In genomic region chr14:73142896-73143709, GRCm38 (mm10) we compare ENCODE assay signal across 8 mouse cellular contexts. TPM values are rescaled to one million over a fixed set of nuclear protein-coding genes. Genes with fewer than 3 reads are reported as not detected.
DNase-seq lines count a peak whose midpoint lies in the region; ATAC-seq and TF ChIP-seq lines count a peak whose summit lies in the region.

No protein-coding gene starts in this region.

- H3K9me3 ChIP-seq in E14TG2a.4 (ENCODE audit: low read length): no peaks in the 10 kb centered on the region
- H3K9me3 ChIP-seq in forebrain, embryonic 14.5 days (replicated peaks; ENCODE audit: control insufficient read depth, low read length): 0 out of 2 replicates have a peak, but pooled peaks cover 3% of the 10 kb centered on the region
- H3K9me3 ChIP-seq in neural tube, embryonic 15.5 days (replicated peaks): no peaks in the 10 kb centered on the region

- peak; percentile 93 for ATAC-seq in forebrain, embryonic 14.5 days
- ATAC-seq in neural tube, embryonic 15.5 days (ENCODE audit: low FRiP score): peak; percentile 94

- peaks cover 8% of the 10 kb centered on the region for H3K27me3 ChIP-seq in E14TG2a.4 (ENCODE audit: insufficient read depth, low read length)
- no peaks in the 10 kb centered on the region for H3K27me3 ChIP-seq in forebrain, embryonic 14.5 days (replicated peaks; ENCODE audit: control insufficient read depth, insufficient read depth, low read length)
- H3K27me3 ChIP-seq in neural tube, embryonic 15.5 days (replicated peaks): no peaks in the 10 kb centered on the region

- H3K4me3 ChIP-seq in E14TG2a.4 (replicated peaks; ENCODE audit: low read length): peak overlapping the region; percentile 83
- H3K4me3 ChIP-seq in forebrain, embryonic 14.5 days (ENCODE audit: low read depth, low read length): peak overlapping the region; percentile 71
- H3K4me3 ChIP-seq in lung, adult 2 months (replicated peaks; ENCODE audit: extremely low read depth, low read depth, low read length): peak overlapping the region; percentile 66
- H3K4me3 ChIP-seq in neural tube, embryonic 15.5 days (replicated peaks): peak overlapping the region; percentile 79

- TF ChIP-seq POLR2A in lung, adult 2 months (IDR thresholded peaks at IDR 0.05; ENCODE audit: borderline replicate concordance, extremely low read depth, low read depth, low read length): peak; percentile 73

- peak; percentile 31 for DNase-seq in c-Kit-positive CD71-positive TER-119-negative erythroid progenitor cells, embryonic 14.5 days (ENCODE audit: low read depth)
- DNase-seq in forebrain, embryonic 14.5 days (ENCODE audit: low spot score): peak; percentile 82
- peak; percentile 86 to 90 for DNase-seq in heart, postnatal 14 days
- DNase-seq in layer of hippocampus, adult 18-20 months (ENCODE audit: low spot score in 2 of 2): peak; percentile 68 to 77
- DNase-seq in lung, adult 2 months: peak; percentile 85
- peak; percentile 86 for DNase-seq in testis, postnatal 10 days (ENCODE audit: low spot score)

- intact Hi-C loops in heart, postnatal 14 days (cut with DNase I): loop anchor here (2.0 kb wide), 2 partner anchors 26 to 96 kb away; no protein-coding TSS in a partner anchor

- H3K27ac ChIP-seq in forebrain, embryonic 14.5 days (ENCODE audit: low read depth, low read length): peak overlapping the region; percentile 98
- H3K27ac ChIP-seq in neural tube, embryonic 15.5 days (replicated peaks): peak overlapping the region; percentile 98

- peaks cover 14% of the 10 kb centered on the region for H3K4me1 ChIP-seq in E14TG2a.4 (replicated peaks; ENCODE audit: low read depth, low read length)
- H3K4me1 ChIP-seq in forebrain, embryonic 14.5 days (ENCODE audit: control insufficient read depth, insufficient read depth, low read length): peaks cover 12% of the 10 kb centered on the region
- H3K4me1 ChIP-seq in lung, adult 2 months (ENCODE audit: control insufficient read depth, insufficient read depth, low read length): peaks cover 14% of the 10 kb centered on the region
- H3K4me1 ChIP-seq in neural tube, embryonic 15.5 days: peaks cover 25% of the 10 kb centered on the region

- no peak for TF ChIP-seq CTCF in E14TG2a.4 (conservative IDR thresholded peaks at IDR 0.05; ENCODE audit: low read length)
- no peak for TF ChIP-seq CTCF in lung, adult 2 months (IDR thresholded peaks at IDR 0.05; ENCODE audit: insufficient read depth, low read length)

- H3K9ac ChIP-seq in forebrain, embryonic 14.5 days (ENCODE audit: low read length): peak overlapping the region; percentile 93
- peak overlapping the region; percentile 96 for H3K9ac ChIP-seq in neural tube, embryonic 15.5 days (replicated peaks)

- H3K36me3 ChIP-seq in E14TG2a.4 (ENCODE audit: insufficient read depth, low read length): no peaks in the 10 kb centered on the region
- no peaks in the 10 kb centered on the region; the same call in 1 of the 2 replicates for H3K36me3 ChIP-seq in forebrain, embryonic 14.5 days (ENCODE audit: control insufficient read depth, insufficient read depth, low read length)
- H3K36me3 ChIP-seq in neural tube, embryonic 15.5 days: 0 out of 2 replicates have a peak, but pooled peaks cover 6% of the 10 kb centered on the region

- 1% methylated on average over 65 of the region's 88 CpGs for WGBS in forebrain, embryonic 14.5 days
- WGBS in lung, adult 2 months: under 1% methylated on average over 88 of the region's 88 CpGs
- under 1% methylated on average over 80 of the region's 88 CpGs for WGBS in neural tube, embryonic 15.5 days

- H3K4me2 ChIP-seq in forebrain, embryonic 14.5 days (ENCODE audit: low read length): peak overlapping the region; percentile 79
- peak overlapping the region; percentile 77 for H3K4me2 ChIP-seq in neural tube, embryonic 15.5 days

RNA-seq across cellular contexts. Expression of gene Rcbtb2, which starts 20.3 kb away (rescaled TPM):
- polyA plus RNA-seq in forebrain, embryonic 14.5 days (2014; fragmentation: Nextera tagmentation; extraction: Ambion mirVana): 83.1 and 91.8 TPM in 2 replicates
- 10 to 100 TPM; 29.3 to 29.4 TPM for total RNA-seq in heart, postnatal 14 days (2021)
- total RNA-seq in layer of hippocampus, adult 18-20 months (2021): 10 to 100 TPM; 24.5 to 31.7 TPM
- polyA plus RNA-seq in lung, adult 2 months (2012; rRNA removed): 26.3 and 28.9 TPM in 2 replicates
- polyA plus RNA-seq in neural tube, embryonic 15.5 days (2015; fragmentation: Nextera tagmentation; extraction: Ambion mirVana): 56.8 and 63.3 TPM in 2 replicates

Comparison
In these comparisons a context has a peak if more than half of its experiments do, and no peak if none do; other contexts are left out.
1. Peak in every context shown above with its lines: DNase-seq, ATAC-seq, H3K4me3 ChIP-seq and H3K27ac ChIP-seq.
2. DNase-seq: peak in every context shown above with its lines; median percentile 88 in heart, postnatal 14 days; 86 in testis, postnatal 10 days; 85 in lung, adult 2 months; 82 in forebrain, embryonic 14.5 days; 72 in layer of hippocampus, adult 18-20 months; 31 in c-Kit-positive CD71-positive TER-119-negative erythroid progenitor cells, embryonic 14.5 days.